Mouse (Mus musculus) right cerebral cortex, adult 2 months (tissue): ENCODE measurements around the gene Phc2.
"Not testable (repeated sequence)": the region's sequence is repeated elsewhere in the genome, so short reads cannot be mapped to it uniquely, and the experiment has no call there.

Experiments
- DNase-seq, 2 experiments: peaks; one replicate each; pipeline ENCODE4 v3.0.0; 2021 to 2022; ENCODE audit warnings: low spot score in 2 of 2

The Phc2 gene

DNA sequence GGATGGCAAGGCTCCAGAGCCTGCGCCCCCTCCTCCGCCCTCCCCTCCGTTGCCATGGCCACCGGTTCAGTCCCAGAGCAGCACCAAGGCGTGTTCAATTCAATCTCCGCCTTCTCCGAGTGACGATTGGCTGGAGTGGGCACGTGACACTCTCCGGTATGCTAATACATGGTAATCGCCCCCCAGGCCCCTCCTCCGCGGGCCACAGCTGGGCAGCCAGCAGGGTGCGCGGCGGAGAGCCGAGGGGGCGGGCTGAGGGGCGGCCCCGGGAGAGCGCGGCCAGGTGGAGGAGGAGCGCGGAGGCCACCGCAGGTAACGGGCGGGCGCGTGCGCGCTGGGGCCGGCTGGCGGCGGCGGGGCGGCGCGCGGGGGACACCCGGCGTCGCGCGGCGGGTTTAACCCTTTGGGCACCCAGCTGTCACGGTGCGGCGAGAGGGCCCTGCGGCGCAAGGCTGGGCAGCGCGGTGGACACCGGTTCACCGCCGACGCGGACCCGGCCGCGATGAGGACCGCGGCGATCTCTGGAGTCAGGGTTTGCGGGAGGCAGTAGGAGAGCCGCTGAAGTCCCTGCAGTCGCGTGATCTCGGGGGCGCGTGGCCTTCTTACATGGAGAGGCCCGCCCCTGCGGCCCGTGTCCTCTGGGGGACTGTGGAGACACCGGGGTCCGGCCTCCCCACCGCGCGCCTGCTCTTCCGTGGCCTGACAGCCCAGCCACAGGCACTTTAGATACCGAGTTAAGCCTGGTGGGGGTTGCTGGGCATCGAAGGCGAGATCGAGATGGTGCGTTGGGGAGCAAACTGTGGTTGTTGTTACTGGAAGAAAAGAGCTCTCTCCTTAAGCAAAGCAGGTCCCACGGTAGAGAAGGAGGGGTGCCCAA is at the start of gene Phc2:
Gene Phc2 (plus strand): TSS at position 198 of the 877 bp plus-strand sequence.
- peak; percentile 98 for DNase-seq

DNA sequence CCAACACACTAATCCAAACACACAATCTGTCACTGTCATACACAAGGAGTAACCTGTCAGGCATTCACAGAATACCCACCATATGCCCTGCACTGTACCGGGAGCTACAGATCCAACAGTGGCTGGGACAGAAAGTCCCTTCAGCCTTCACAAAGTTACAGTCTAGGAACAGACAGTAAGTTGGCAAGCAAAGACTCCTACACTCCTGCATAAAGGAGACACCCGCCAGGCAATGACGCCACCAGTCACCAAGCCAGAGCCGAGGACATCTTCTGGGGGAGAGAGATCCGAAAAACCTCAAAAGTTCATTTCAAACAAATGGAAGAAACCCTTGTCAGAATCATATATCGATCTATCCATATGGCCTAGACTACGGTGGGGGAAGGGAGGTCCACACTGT is 47.9 kb upstream of the Phc2 start:
- peak in 1 of 2 experiments; percentile 18 for DNase-seq

DNA sequence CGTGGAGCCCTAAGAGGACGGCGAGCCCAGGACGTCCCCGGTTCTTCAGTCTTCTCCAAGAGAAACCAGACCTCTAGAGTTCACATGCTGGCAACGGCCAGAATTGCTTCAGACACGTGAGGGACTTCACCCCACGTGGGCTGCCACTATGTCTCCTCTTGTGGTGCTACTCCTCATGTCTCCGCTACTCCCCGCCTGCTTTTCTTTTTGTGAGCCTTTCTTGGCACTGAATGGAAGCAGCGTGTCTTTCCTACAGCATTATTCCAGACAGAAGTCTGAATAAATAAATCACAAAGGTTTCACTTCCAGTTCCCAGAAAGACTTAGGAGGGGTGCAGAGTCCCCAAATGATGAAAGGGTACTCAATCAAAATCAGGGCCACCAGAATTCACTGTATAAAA is 46.8 kb upstream of the Phc2 start:
- DNase-seq = peak in 1 of 2 experiments; percentile 19

DNA sequence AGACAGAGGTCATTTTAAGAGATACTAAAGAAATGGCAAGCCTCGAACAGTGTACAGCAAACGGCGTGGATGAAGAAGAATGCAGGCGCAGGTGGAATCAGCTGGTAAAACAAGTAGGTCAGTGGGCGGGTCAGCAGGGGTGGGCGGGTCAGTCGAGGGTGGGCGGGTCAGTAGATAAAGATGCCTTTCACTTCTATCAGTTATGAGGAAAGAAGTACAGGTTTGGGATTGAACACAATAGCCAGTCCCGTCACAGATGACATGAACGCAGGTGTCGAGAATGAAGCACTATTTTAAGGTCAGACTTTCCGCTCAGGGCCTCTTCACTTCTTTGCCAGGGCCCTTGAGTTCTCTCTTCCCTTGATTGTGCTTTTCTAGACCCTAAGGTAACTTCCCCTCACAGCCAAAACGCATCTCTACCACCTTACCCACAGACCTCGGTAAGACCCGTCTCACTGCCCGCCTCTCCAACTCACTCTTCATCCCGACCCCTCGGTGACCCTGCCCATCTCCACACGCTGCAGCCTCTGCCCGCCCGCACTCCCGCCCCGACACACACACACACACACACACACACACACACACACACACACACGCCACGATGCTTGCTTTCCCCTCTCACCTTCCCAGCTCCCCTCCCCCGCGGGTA is 45.1 kb upstream of the Phc2 start:
- peak in 1 of 2 experiments; percentile 7 for DNase-seq

DNA sequence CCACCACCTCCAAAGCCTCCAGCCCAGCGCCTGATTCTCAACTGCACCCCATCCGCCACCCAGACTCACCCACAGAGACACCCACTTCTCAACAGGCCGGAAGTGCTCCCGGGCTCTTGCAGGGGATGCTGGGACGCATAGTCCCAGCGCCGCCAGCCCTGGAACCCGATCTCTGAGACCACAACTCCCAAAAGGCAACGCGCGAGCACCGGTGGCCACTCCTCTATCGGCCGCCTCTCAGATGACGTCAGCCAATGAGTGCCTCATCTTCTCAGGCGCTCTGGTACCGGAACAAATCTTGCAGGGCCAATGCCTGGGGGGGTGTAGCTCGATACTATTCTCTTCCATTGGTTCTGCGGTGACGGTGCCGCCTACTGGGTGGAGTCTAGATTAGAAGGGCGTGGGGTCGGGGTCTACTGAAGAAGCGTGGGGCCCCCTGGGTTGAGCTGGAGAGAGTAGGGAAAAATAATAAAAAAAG is 44.5 kb upstream of the Phc2 start, which contains the start of gene Zscan20:
Gene Zscan20 (minus strand): TSS at position 174 of the 478 bp plus-strand sequence.
- DNase-seq = peak; percentile 97 to 98

DNA sequence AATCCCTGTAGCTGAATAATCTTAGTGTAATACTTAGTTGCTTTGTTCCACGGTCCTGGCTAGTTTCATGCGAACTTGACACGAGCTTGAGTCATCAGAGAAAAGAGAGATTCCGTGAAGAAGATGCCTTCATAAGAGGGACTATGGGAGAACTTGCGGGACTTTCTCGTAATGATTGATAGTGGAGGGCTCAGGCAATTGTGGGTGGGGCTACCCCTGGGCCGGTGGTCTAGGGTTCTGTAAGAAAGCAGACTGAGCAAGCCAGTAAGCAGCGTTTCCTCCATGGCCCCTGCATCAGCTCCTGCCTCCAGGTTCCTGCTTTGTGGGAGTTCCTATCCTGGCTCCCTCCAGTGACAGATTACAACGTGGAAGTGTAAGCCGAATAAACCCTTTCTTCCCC is 43.8 kb upstream of the Phc2 start:
- no peak for DNase-seq

DNA sequence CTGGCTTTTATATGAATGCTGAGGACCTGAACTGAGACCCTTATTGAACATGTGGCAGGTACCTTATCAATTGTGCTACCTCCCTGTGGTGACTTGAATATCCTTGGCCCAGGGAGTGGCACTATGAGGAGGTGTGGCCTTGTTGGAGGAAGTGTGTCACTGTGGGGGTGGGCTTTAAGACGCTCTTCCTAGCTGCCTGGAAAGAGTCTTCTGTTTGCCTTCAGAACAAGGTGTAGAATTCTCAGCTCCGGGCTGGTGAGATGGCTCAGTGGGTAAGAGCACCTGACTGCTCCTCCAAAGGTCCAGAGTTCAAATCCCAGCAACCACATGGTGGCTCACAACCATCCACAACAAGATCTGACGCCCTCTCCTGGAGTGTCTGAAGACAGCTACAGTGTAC is 42.8 kb upstream of the Phc2 start:
- not testable (repeated sequence) for DNase-seq

DNA sequence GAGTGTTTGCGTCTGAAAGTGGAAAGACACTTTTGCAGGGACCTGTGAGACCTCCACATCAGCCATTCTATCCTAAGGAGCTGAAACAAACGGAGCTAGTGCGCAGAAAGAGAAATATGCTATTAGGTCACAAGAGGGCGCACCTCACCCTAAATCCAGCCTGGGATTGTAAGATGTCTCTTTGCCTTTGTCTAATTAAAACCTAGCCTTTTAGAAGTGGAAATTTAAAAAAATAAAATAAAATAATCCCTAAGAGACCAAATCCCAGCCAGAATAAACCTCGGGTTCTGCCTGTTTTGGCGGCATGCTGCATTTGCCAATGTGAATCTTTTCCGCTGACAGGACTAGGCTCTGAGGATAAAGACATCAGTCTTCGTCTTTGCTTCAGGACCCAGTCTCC is 41.2 kb upstream of the Phc2 start:
- DNase-seq = peak; percentile 65 to 74

DNA sequence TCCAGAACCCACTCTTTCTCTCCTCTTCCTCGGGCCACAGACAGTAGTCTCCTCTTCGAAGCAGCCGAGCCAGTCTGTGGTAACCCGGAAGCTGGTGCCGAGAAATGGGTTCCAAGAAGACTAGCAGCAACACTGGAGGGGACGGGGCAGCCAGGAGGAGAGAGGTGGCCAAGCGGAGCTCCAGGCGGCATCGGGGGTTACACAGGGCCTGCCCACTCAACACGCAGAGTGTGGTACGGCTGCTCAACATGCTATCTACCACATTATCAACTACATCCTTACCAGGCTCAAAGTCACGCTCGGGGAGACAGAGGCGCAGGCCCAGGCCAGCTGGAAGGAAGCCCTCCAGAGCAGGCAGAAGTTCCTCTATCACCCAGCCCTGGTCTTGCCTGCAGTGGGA is 38.7 kb upstream of the Phc2 start:
- DNase-seq = no peak

DNA sequence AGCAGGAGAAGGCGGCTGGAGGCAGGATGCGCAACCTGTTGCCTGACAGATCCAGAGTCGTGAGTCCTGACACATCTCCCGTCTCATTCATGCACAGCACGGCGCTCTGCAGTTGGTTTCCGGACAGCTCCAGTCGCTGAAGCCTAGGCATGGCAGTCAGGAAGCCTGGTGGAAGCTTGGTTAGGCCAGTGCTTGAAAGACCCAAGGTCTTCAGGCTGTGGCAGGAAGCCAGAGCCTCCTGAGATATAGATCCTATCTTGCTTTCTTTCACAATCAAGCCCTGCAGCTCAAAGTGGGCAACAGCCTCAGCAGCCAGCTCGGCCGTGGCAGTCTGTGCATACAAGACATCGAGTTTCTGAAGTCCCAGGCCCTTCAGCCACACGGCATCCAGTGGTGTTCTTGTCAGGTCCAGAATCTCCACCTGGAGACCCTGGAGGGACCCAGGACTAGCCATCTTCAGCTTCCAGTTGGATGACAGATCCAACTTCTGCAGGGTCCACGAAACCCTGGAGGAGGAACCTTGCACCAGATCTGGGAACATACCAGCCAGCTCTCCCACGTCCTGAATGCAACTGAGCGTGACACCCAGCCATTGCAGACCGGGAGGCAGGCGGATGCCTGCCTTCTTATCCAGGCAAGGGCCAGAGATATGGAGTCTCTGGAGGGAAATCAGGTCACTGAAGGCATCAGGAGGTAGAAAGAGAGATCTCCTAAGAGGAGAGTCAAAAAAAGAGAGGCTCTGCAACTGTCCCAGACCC is 37.0 kb upstream of the Phc2 start:
- no peak for DNase-seq

DNA sequence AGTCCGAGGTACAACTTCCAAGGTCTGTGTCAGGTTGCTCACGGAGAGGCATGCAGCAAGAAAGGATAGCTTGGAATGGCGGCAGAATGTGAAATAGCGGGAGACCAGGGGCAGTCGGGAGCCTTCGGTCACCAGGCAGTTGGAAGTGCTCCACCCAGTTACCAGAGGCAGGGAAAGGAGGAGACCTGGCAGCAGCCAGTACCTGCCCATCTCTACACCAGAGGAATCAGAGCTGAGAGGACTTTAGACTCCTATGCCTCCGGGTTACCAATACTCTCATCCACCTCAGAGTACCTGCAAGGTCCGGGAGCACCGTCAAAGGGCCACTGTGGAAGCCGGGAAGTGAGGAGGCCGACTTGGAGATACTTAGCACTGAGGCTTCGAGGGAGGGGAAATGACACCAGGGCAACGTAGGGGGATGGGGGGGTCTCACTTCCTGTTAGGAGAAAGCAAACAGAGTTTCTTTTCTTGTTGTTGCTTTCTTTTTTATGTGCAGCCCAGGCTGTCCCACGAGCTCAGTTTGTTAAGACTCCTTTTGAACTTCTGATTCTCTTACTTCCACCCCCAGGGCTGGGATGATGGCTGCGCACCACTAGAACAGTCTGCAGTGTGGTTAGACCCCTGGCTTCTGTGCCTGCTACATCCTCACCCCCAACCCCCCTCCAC is 36.1 kb upstream of the Phc2 start, which contains the start of gene Tlr12:
Gene Tlr12 (minus strand): TSS at position 374 of the 666 bp plus-strand sequence.
- no peak for DNase-seq

DNA sequence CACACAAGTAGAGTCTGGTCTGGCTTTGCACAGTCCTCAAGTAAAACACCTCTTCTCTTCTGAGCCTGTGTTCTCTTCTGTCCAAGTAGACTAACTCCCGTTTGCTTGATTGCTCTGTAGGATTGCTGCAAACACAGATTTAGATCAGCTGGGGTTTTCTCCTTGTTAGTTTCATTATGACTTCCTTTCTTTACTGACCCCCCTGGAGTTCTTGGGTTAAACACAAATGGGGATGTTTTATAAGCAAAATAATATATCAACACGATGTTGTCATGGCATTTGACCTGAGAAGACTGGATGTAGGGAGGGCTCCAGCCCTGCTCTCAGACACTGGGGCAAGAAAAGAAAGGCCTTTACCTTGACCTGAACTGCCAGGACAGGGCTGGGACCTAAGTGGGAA is 35.5 kb upstream of the Phc2 start:
- no peak for DNase-seq

DNA sequence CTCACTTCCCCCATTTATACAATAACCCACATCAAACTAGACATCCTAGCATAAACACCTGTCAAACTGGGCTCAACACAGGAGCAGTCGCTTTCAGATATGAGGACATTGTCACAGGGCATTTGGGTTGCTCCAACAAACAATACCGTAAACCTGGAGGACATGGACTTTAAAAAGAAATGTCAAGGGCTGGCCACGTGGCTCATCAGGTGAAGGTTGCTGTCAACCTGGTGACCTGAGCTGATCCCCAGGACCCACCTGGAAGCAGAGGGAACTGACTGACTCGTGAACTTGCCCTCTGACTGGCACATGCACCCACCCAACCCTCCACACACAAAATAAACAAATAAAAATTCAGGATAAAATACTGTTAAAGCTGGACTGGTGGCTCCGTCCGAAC is 33.9 kb upstream of the Phc2 start:
- no peak for DNase-seq

DNA sequence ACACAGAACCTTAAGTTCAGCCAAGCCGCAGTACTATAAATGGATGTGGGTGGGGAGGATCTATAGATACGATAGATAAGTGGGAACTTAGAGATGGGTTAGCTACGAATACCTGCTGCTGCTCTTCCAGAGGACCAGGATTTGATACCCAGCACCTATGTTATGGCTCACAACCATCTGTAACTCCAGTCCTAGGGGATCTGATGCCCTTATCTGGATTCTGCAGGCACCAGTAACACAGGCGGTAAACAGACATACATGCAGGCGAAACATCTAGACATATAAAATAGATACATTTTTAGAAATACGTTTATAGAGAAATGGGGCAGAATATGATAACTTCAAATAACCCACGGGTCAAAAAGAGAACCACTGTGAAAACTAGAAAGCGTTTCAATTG is 33.4 kb upstream of the Phc2 start:
- no peak for DNase-seq

DNA sequence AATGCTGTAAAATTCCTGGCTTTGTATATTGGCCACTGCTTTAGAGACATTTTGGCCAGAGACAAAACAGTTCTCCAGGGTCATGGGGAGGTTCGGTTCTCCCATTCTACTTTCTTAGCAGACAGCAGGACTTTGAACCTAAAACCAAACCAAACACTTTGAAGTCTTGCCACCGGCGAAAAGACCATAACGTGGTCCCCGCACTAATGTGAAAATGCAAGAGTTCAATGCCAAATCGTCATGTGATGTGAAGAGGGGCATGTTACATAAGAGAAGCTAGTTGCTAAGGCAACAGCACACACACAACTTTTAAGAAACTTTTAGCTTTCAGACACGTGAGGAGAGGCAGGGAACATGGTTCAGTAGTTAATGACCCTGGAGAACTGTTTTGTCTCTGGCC is 19.1 kb upstream of the Phc2 start:
- DNase-seq = no peak

DNA sequence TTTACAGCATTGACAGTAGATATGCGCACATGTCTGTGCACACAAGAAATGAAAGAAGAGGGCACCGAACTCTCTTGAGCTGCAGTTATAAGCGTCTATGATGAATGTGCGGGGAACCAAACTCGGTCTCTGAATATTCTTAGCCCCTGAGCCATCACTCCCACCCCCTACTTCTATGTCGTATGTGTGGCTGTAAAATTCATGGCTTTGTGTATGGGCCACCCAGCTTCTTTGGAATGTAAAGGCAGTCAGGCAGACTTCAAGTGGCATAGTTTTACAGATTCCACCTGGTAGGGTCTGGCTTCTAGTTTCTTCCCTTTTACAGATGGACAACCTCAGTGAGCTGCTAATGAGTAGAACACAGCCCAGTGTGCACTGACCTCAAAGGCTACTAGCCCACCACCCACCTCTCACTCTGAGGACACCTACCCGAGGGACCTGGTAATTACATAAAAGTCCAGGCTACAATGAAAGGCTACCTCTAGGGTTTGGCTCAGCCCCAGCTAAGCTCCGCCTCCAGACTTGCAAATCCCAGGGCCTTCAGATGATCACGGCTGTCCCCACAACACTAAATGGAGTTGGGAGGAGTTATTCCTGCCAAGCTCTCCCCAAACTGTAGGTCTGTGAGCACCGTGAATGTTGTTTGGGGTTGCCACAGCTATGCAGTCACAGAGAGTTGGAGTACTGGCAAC is 18.5 kb upstream of the Phc2 start:
- no peak for DNase-seq

DNA sequence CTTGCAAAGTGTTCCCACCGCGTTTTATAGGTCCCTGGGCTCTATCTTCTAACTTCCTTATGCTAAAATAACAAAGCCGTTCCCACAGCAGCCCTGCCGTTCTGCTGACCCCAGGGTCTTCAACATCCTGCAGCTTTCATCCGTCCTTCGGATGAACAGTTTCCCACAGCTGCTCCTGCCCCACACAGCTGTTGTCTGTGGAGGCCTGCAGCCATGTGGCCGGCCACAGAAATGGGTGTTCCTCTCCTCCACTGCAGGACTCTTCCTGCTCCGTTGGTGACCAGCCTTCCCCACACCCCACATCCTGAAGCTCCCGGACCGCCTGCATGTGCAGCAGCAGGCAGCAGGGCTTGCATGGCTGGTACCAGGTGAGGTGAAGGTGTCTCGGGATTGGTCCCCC is 17.3 kb upstream of the Phc2 start:
- no peak for DNase-seq

DNA sequence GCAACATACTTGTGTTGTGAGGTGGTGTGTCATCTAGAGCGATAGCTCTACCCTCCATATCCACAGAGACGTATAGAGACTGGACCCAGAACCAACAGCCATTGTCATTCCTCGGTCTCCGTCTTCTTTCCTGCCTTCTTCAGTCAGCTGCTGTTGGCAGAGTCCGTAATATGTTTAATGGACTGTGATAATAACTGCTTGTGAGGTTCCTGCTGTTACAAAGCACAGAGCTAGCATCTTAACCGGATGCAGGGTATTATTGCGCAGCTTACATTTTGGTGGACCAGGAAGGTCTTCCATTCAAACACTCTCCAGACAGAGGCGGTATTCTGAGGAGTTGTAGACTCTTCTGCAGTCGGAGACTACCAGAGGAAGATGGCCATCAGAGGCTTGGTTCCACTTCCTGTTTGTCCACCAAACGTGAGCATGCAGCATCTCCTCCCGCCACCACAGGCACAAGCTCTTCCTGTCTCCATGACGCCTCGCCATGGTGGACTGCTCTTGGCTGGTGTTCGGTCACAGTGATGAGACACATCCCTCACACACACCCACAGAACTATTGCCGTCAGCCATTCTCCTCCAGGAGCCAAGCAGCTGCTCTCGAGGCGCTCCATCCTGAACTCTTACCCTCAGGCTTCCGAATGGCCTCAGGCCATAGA is 16.1 kb upstream of the Phc2 start:
- DNase-seq = no peak

DNA sequence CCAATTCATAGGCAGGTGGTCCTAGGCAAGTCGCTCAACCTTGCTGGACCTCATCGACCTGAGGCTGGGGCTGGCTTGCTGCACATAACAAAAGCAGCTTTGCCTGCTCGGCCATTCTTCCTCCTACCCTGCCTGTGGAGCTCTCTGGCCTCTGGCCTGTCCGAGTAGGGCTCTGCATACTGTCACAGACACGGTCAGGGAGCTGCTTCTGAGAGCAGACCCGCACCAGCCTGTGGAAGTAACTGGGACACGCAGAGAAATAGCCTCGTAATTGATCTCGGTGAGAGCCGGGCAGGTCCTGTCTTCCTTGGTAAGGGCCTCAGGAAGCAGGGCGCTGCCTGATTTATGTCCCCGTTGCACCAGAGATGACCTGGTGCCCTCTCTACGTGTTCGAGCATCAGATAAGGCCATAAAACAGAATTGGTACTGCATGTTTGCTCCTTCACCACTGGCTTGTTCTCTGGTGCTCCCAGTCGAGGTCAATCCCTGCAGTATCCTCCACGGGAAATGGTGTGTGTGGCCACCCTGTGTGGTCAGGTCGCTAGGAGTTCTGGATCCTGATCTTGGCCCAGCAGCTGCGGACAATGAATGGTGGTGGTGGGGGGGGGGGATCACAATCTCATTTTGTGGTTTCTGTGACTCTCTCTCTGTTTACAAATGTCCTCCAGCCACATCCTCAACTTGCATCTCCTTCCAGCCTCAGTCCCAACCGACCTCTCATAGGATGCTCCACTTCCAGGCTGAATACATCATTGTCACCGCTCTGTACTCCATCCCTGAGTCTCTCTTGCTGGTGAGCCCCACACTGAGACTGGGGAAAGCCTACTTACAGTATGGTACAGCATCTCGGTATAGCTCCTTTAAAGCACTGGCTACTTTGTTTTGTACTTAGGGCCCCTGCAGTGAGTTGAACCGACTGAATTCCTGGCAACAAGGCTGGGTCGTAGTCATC is 12.5 kb upstream of the Phc2 start:
- no peak for DNase-seq
